Mouse (Mus musculus): ENCODE data around the gene Rpl11. TPM values are rescaled to one million over a fixed set of nuclear protein-coding genes. Genes with fewer than 3 reads are reported as not detected.
"Not testable (repeated sequence)": the region's sequence is repeated elsewhere in the genome, so short reads cannot be mapped to it uniquely, and the experiment has no call there.

Rpl11 gene
- total RNA-seq (2015) (1,014 and 1,023 TPM in 2 replicates), total RNA-seq (2017) (540 and 557 TPM in 2 replicates)

DNA sequence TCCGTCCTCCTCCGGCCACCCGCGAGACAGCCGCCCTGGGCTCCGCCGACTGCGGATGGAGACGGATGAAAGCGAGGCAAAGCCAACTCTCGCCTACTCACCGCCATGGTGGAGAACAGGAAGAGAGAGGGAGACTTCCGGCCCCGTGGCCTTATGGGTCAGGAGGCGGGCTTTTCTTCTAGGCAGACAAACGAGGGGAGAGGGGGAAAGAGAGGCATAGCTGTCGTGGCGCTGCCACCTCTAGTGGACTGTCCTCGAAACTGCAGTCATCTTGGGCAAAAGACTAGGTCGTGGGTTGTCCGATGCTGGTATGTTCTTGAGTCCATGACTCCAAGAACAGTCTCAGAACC is at the start of gene Rpl11:
TSS of gene Rpl11 (minus strand) at position 182 of the 350 bp plus-strand sequence.
- peak; percentile 99 for ATAC-seq (ENCODE audit: poor library complexity, severe bottlenecking)

DNA sequence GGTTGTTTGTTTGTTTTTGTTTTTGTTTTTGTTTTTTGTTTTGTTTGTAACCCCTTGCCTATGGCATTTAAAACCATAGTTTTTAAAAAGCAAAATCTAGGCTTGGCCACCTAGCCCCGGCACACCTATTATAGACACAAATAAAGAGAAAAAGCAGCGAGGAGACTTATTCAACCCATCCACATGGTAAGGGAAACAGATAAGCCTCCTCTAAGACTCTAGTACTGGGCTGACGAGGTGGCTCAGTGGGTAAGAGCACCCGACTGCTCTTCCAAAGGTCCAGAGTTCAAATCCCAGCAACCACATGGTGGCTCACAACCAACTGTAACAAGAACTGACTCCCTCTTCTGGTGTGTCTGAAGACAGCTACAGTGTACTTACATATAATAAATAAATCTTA is 48.5 kb upstream of the Rpl11 start:
- ATAC-seq (ENCODE audit: poor library complexity, severe bottlenecking), result not testable (repeated sequence)

DNA sequence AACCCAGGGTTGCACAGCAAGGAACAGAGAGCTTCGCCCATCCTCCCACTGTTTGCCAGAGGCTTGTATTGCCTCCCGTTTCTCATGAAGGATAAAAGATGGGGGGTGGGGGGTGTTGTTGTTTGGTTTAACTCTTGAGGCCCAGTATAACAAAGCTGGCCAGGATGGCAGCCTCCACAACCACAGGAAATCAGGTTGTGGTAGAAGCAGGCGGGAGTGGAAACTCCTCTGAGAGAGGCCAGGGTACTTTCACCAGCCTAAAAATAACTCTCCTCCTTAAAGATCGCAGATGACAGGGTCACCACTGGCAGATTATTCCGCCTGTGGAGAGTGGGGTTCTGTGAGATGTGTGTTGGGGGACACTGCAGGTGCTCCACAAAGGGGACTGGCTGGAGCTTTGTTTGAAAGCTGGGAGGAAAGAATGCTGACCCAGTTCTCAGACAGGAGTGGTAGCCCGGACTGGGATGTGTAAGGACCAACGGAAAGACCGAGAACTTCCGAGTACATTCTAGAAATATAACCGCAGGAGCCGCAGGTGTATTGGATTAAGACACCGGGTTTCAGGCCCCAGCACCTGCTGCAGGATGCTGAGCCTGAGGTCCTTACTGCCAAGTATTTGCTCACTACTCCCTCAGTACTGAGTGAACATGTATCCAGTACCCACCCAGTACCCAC is 47.3 kb upstream of the Rpl11 start:
- no peak for ATAC-seq (ENCODE audit: poor library complexity, severe bottlenecking)

DNA sequence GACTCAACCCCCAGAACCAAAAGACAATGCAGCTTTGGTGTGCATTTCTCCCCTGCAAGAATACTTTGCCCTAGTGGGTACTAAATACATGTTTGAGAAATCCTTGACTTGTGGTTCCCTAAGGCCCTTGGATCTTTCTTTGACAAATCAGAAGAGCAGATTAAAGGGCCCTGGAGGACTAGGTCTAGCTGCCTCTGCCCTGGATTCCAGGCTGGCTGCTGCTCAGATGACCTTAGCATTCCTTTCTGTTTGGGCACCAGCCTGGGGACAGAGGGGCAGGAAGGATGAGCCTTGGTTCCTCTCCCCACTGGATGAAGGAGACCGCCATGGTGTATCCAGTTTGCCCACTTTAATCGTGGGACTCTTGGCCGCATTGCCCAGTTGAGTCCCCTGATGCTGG is 45.2 kb upstream of the Rpl11 start:
- no peak for ATAC-seq (ENCODE audit: poor library complexity, severe bottlenecking)

DNA sequence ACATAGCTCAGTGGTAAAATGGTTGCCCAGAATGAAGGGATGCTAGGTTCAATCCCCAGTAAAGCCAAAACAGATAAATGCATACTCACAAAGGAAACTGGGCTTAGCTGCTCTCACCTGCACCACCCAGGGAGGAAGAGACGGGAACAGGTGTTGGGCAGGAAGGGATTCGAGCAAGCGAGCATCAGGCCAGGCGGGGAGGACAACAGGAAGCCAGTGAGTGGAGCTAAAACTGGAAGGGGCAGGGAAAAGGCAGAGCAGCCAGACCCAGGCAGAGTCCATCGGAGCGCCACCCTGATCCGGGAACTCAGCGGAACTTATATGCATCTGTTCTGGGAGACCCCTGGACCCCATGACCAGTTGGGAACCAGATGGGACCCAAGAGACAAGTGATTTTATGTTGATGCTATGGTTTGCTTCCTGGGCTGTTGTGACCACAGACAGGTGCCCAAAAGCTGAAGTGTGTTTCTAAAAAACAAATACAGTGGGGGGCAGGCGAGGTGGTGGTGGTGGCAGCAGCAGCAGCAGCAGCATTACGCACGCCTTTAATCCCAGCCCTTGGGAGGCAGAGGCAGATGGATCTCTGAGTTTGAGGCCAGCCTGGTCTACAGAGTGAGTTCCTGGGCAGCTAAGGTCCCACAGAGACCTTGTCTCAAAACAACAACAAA is 43.4 kb upstream of the Rpl11 start:
- no peak for ATAC-seq (ENCODE audit: poor library complexity, severe bottlenecking)

DNA sequence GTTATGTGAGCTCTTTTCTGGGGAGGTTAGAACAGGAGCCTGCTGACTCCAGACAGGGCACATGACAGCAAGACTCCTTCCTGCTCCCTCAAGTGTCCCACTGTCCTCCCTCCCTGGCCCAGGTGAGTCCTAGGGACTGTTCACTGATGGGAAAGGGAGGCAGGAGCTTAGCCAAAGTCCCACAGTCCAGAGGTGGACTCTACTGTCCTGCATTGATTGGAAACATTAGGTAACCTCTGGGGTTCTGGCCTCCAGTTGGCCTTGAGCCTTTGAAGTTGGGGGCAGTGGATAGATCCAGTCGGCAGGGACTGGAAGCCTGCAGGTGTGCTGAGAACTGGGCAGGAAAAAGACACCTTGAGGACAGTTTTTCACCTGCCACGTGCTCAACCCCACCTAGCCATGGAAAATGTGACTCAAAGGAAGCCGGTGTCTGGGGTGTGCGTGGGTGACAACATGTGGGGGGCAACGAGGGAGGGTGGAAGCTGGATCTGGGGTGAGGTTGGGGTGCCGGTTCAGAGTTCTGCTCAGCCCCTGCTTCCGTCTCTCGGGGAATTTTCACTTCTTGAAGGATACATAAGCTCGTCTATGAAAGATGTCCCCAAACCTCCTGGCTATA is 42.4 kb upstream of the Rpl11 start:
- no peak for ATAC-seq (ENCODE audit: poor library complexity, severe bottlenecking)

DNA sequence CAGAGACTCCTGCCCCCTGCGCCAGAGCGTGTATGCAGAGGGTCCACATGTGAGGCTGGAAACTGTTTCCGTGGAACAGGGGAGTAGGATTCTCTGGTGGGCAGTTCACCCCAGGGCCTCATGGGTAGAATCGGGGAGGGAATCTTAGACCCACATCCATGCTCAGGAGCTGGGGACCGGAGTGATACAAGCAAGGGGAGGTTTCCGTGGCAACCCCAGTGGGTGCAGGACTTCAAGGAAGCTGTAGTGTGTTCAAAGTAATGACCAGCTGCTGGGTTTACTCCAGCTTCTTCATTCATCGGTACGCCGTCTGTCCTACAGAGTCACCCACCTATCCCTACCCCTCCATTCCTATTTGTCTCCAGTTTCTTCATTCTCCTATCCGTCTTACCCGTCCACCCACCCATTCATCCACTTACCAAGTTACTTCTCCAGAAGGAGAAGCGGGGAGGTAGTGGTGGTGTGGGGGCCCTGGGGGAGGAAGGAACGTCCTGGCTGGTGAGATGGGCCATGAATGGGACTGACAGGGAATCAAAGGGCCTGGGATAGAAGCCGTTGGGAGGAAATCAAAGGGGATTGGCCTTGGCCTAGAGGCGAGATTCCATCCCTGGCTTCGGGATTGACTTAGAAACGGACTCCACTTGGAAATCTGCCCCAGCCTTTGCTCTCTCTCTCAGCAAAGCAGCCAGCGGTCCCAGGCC is 41.4 kb upstream of the Rpl11 start:
- no peak for ATAC-seq (ENCODE audit: poor library complexity, severe bottlenecking)

DNA sequence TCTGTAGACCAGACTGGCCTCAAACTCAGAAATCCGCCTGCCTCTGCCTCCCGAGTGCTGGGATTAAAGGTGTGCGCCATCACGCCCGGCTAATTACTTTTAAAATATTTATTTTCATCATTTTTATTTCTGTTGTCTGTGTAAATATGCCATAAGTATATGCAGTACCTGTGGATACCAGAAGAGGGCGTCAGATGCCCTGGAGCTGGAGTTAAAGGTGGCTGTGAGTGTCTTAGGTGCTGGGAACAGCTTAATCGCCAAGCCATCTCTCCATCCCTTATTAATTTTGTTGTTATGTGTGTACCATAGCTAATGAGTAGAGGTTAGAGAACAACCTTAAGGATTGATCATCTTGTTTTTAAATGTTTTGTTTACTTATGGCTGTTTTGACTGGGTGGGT is 39.3 kb upstream of the Rpl11 start:
- ATAC-seq (ENCODE audit: poor library complexity, severe bottlenecking), result no peak

DNA sequence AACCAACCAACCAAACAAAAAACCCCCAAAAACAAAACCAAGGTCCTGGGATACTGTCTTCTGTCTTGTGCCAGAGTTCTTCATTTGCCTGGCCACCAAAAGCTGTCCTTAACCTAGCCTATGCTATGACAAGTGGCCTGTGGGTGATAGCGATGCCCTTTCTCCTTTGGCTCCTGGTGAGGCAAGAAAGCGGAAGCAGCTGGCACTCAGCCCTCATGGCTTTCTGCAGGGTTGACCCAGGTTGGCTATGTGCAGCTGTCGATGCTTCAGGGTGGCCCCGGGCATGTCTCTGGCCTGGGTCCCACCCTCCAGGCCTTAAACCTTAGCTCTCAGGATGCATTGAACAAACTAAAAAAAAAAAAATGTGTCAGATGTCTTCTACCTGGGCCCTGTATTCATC is 38.1 kb upstream of the Rpl11 start:
- ATAC-seq (ENCODE audit: poor library complexity, severe bottlenecking), result no peak

DNA sequence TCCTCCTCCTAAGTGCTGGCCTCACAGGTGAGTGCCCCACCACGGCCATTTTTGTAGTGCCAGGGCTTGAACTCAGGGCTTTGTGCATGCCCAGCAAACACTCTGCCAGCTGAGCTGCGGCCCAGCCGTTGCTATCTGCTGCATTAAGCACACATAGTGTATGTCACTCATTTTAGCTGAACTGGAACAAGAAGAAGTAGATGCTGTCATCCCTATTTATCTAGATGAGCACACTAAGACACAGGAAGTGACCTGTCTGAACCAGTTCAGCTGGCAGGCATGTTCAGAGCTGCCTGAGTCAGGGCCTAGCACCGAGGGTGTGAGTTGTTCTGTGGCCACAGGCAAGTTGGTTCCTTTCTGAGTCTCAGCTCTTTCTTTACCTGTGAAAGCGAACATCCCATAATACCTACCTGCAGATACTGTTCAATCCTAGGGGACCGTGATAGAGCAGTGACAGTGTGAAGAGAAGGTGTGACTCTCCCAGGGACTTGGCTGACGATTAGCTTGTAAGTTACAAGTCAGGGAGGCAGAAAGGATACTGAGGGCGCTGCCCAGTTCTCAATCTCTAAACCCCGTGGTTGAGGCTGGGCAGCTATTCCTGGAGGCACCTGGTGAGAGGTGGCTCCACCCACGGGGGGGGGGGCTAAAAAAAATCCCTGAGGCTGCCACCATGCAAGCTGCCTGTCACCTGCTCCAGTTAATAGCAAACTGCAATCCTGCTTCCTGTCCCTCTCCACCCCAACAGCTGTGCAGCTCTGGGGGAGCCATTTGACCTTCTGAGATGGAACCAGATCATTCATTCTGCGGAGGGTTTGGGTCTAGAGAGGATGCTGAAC is 36.7 kb upstream of the Rpl11 start:
- ATAC-seq (ENCODE audit: poor library complexity, severe bottlenecking), result 0 out of 2 replicates have a peak, but pooled peaks have one; percentile 27

DNA sequence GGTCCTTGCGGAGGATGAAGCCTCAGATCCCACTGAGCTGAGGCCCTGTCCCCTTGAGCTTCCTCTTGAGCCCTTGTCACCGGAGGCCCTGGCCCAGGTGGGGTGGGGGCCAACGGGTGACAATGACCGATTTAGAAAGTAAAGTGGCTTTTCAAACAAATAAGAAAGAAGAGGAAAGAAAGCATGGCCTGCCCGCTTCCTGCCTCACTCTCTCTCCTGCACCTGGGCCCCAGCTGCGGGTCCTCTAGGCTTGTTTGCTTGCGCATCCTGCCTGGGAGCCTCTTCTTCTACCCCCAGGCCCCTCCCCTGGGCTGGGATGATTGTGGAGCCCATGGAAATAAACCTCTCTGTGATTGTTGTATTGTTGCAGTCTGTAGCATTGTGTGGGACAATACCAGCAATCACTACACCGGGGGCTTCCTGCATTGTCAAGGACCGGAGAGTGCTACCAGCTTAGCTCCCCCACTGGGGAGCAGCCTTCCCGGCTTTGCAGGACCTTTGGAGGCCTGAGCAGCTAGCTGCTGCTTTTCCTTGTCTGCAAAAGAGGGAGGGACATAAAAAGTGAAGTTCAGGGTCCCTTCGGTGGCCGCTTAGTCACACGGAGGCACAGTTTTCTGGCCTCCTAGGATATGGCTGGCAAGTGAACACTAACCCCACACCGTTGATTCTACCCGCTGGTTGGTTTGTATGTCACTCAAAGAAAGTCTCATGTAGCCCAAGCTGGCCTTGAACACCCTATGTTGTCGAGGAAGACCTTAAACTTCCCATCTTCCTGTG is 35.9 kb upstream of the Rpl11 start:
- peak; percentile 30 for ATAC-seq (ENCODE audit: poor library complexity, severe bottlenecking)

DNA sequence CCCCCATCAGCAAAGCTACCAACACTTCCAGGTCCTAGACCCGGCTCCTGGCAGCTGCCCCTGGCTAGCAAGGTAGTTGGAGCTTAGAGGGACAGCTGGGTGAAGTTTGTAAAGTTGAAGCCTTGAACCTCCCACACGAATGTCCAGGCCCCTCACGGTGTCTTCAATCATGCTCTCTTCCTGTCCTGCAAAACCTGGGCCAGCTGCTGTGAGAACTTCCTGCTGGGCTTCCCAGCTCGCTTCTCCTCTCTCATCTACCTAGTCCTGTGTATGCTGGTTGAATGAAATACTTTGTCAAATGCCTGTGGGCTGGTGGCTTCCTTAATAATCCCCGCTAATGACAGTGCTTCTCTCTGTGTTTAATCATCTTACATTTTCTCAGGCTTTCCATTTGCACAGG is 35.1 kb upstream of the Rpl11 start:
- ATAC-seq (ENCODE audit: poor library complexity, severe bottlenecking), result no peak

DNA sequence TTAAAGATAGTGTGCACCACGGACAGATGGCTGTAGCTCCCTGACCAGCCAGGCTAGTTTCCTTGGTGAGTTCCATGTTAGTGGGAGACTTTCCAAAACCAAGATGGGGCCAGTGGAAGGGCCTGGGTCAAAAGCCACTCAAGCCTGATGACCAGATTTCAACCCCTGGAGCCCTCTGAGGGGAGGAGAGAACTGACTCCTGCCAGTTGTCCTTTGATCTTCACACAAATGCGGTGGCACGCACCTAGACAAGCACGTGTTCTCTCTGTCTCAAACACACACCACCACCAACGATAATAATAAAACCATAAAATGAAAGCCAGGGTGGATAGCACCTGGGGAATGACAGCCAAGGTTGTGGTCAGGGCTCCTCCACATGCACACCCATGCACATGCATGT is 34.0 kb upstream of the Rpl11 start:
- ATAC-seq (ENCODE audit: poor library complexity, severe bottlenecking), result no peak

DNA sequence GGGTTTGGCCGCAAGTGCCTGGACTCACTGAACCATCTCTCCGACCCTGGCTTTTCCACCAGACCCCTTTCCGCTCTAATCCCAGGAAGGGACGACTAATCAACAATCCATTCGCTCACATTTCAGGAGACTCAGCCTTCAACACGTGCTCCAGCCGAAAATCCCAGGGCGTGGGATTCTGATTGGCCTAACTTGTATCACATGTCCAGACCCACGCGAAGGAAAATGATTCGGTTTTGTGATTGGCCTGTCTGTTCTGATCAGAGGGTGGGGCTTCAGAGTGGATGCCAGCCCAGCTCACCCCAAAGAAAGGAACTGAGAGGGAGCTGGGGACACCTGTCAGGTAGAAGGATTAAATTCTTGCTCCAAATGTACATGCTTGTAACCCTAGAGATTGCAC is 31.6 kb upstream of the Rpl11 start:
- ATAC-seq (ENCODE audit: poor library complexity, severe bottlenecking), result no peak

DNA sequence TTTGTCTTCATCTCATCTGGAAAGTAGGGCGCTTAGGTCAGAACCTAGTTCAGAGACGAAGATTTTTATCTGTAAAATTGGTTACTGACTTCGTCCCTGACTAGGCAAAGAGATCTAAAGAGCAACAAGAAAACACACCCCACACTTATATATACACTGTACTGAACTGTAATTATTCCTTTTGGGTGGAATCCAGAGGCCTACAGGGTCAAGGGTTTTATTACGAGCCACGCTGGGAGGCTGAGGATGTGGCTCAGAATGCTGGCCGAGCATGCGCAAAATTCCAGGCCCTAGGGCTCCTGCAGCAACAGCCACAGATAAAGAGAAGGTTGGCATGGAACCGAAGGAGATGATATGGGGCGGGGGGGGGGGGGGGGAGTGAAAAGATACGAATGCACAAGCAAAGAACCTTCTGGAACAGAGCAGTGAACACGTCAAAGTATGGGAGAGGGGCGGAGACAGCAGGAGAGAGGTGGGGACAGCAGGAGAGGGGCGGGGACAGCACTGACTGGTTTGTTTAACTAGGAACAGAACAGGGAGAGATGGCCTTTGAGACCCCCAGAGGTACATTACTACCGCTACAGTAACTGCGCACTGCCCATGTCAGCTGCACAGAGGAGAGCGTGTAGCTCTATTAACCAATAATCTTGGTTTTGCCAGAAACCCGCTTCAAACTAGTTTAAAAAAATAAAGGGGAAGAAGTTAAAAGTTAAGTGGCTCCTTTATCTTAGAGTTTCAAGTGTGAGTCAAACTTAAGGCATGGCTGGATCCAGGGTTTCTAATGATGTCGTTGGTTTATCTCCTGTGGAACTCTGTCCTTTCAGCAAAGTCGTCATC is 30.3 kb upstream of the Rpl11 start:
- no peak for ATAC-seq (ENCODE audit: poor library complexity, severe bottlenecking)

DNA sequence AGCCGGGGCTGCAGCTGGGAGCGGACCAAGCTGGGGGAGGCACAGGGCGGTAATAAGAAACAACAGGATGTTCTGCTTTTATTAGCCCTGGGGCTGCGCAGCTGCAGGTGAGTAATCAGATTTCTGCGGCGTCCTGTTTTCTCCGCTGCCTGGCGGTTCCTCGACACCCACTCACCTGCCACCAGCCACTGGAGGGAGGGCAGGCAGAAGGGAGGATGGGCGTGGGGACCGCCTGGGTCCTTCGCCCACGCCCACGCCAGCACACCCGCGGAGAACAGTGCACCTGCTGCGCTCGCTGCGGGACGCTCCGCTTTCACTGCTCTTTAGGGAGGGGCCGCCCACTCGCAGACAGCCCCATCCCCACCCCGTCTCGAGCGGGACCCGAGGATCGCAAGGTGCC is 28.5 kb upstream of the Rpl11 start:
- peak; percentile 35; the same call in 1 of the 2 replicates for ATAC-seq (ENCODE audit: poor library complexity, severe bottlenecking)

DNA sequence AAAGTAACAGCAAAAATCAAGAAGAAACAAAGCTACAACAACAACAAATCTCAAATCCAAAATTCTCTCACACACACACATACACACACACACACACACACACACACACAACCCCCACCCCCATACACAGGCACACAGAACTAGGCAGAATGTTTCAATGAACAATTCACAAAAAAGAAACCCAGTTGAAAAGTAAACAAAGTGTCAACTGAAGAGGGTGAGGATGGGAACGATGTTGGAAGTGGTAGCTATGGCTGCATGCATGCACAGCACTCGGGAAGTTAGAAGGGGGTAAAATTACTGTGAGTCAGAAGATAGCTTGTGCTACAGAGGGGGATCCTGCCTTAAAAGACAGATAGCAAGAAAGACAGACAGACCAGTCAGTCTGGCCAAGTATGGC is 25.4 kb upstream of the Rpl11 start:
- no peak for ATAC-seq (ENCODE audit: poor library complexity, severe bottlenecking)

DNA sequence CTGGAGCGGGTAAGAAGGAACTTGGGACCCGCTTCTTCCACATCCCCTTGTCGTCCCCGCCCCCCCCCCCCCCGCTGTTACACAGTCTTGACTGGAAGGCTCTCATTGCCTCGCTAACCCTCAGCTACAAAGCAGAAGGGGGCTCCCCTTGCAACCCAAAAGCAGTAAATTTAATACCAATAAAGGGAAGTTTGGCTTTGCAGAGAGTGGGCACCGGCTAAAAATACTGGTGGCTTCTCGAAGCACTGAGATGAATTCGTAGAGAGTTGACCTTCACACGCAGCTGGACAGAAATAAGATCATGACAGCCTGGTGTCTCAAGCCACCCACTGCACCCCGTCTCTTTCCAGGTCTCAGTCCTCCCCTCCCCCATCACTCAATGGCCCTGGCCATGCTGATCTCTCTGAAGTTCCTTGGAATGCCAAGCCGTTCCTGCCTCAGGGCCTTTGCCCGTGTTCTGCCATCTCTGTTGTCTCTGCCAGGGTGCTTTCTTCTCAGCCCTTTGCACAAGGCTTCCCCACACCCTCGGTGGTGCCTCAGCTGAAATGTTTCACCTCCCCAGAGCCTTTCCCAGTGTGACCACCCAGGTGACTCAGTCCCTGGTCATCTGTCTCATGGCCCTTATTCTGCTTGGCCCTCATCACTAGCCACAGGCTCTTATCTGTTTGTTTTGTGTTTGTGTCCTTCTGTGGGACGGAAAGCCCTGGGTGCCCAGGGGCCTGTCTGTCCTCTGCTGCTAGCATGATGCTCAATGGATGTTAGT is 23.7 kb upstream of the Rpl11 start:
- no peak for ATAC-seq (ENCODE audit: poor library complexity, severe bottlenecking)
